Mouse (Mus musculus): ENCODE results near the gene Pdf. TPM values are rescaled to one million over a fixed set of nuclear protein-coding genes. Genes with fewer than 3 reads are reported as not detected.
"Not testable (repeated sequence)": the region's sequence is repeated elsewhere in the genome, so short reads cannot be mapped to it uniquely, and the experiment has no call there.

The Pdf gene
- polyA plus RNA-seq, 1 experiment from 2014 or later, result 35.8 TPM

- peaks cover 4% of the 10 kb centered on the region for H3K4me1 ChIP-seq
- H3K27me3 ChIP-seq (replicated peaks), result no peaks in the 10 kb centered on the region
- no peak for ATAC-seq (replicated peaks)
- H3K4me3 ChIP-seq, result no peak overlapping the region
- WGBS, result 91% methylated on average over 1 of the region's 1 CpGs
- H3K9ac ChIP-seq, result no peak overlapping the region
- peaks cover 7% of the 10 kb centered on the region; the same call in 1 of the 2 replicates for H3K36me3 ChIP-seq (replicated peaks)
- no peak overlapping the region for H3K27ac ChIP-seq
- no peak overlapping the region for H3K4me2 ChIP-seq
- no peaks in the 10 kb centered on the region for H3K9me3 ChIP-seq
Observed at GRCm38 (mm10) chr8:107062613-107063012, 14.2 kb upstream of the Pdf start.

GRCm38 (mm10) chr8:107056973-107057369 is 8.6 kb upstream of the Pdf start:
- H3K36me3 ChIP-seq (replicated peaks), result peaks cover 23% of the 10 kb centered on the region
- ATAC-seq (replicated peaks), result peak; percentile 74
- H3K9ac ChIP-seq, result peak overlapping the region; percentile 67
- WGBS, result 1% methylated on average over 33 of the region's 33 CpGs
- H3K27me3 ChIP-seq (replicated peaks), result no peaks in the 10 kb centered on the region
- no peaks in the 10 kb centered on the region for H3K9me3 ChIP-seq
- peak overlapping the region; percentile 73 for H3K4me2 ChIP-seq
- H3K4me1 ChIP-seq, result peaks cover 25% of the 10 kb centered on the region
- H3K4me3 ChIP-seq, result peak overlapping the region; percentile 94
- peak overlapping the region; percentile 58 for H3K27ac ChIP-seq

GRCm38 (mm10) chr8:107056076-107056972 is 7.9 kb upstream of the Pdf start, which contains the start of the genes Cog8 and Nip7:
TSS of gene Cog8 (minus strand) at chr8:107056689.
TSS of gene Nip7 (plus strand) at chr8:107056877.
- Histone ChIP-seq H3K4me3 (peak within 1 kb of the TSS; percentile 94), H3K27ac (peak within 1 kb of the TSS; percentile 81), H3K4me2 (peak within 1 kb of the TSS; percentile 82), H3K36me3 (replicated peaks) (peaks cover 28% of the 10 kb centered on the region), H3K4me1 (peaks cover 25% of the 10 kb centered on the region), H3K9ac (peak within 1 kb of the TSS; percentile 76), H3K27me3 (replicated peaks) (no peaks in the 10 kb centered on the region), H3K9me3 (no peaks in the 10 kb centered on the region)
- ATAC-seq (replicated peaks), result peak; percentile 96
- WGBS, result under 1% methylated on average over 88 of the region's 88 CpGs

- Histone ChIP-seq H3K27ac (no peak overlapping the region), H3K27me3 (replicated peaks) (no peaks in the 10 kb centered on the region), H3K9ac (no peak overlapping the region), H3K4me3 (no peak overlapping the region), H3K36me3 (replicated peaks) (peaks cover 35% of the 10 kb centered on the region), H3K9me3 (no peaks in the 10 kb centered on the region), H3K4me1 (peaks cover 36% of the 10 kb centered on the region), H3K4me2 (no peak overlapping the region)
- 97% methylated on average over 8 of the region's 8 CpGs for WGBS
- no peak for ATAC-seq (replicated peaks)
Observed at GRCm38 (mm10) chr8:107052046-107052445, 3.6 kb upstream of the Pdf start.

GRCm38 (mm10) chr8:107049480-107049879 is 1.1 kb upstream of the Pdf start:
- H3K9ac ChIP-seq, result no peak overlapping the region
- peak overlapping the region; percentile 96 for H3K4me2 ChIP-seq
- H3K36me3 ChIP-seq (replicated peaks), result peaks cover 60% of the 10 kb centered on the region
- 97% methylated on average over 4 of the region's 4 CpGs for WGBS
- ATAC-seq (replicated peaks), result no peak
- no peaks in the 10 kb centered on the region for H3K27me3 ChIP-seq (replicated peaks)
- H3K4me1 ChIP-seq, result peaks cover 22% of the 10 kb centered on the region
- H3K9me3 ChIP-seq, result no peaks in the 10 kb centered on the region
- H3K27ac ChIP-seq, result no peak overlapping the region
- peak overlapping the region; percentile 71 for H3K4me3 ChIP-seq

- no peak for ATAC-seq (replicated peaks)
- 91% methylated on average over 5 of the region's 5 CpGs for WGBS
- Histone ChIP-seq H3K9me3 (no peaks in the 10 kb centered on the region), H3K4me1 (peaks cover 22% of the 10 kb centered on the region), H3K9ac (no peak overlapping the region), H3K4me3 (no peak overlapping the region), H3K27ac (no peak overlapping the region), H3K36me3 (replicated peaks) (peaks cover 69% of the 10 kb centered on the region), H3K27me3 (replicated peaks) (no peaks in the 10 kb centered on the region), H3K4me2 (peak overlapping the region; percentile 96; the same call in 1 of the 2 replicates)
Observed at GRCm38 (mm10) chr8:107046976-107047375, 1.4 kb downstream of the Pdf start.

GRCm38 (mm10) chr8:107045478-107045877 is 2.9 kb downstream of the Pdf start:
- Histone ChIP-seq H3K9me3 (no peaks in the 10 kb centered on the region), H3K4me2 (no peak overlapping the region), H3K27ac (no peak overlapping the region), H3K27me3 (replicated peaks) (no peaks in the 10 kb centered on the region), H3K4me1 (peaks cover 22% of the 10 kb centered on the region), H3K9ac (no peak overlapping the region), H3K36me3 (replicated peaks) (peaks cover 65% of the 10 kb centered on the region), H3K4me3 (no peak overlapping the region)
- whole genome bisulfite sequencing, result 94% methylated on average over 6 of the region's 6 CpGs
- no peak for ATAC-seq (replicated peaks)

GRCm38 (mm10) chr8:107040632-107041031 is 7.8 kb downstream of the Pdf start:
- no peak overlapping the region for H3K27ac ChIP-seq
- H3K9me3 ChIP-seq, result no peaks in the 10 kb centered on the region
- H3K4me1 ChIP-seq, result no peaks in the 10 kb centered on the region
- H3K9ac ChIP-seq, result no peak overlapping the region
- no peak overlapping the region for H3K4me3 ChIP-seq
- H3K27me3 ChIP-seq (replicated peaks), result no peaks in the 10 kb centered on the region
- H3K4me2 ChIP-seq, result no peak overlapping the region
- no peak for ATAC-seq (replicated peaks)
- peaks cover 71% of the 10 kb centered on the region for H3K36me3 ChIP-seq (replicated peaks)
- 86% methylated on average over 7 of the region's 7 CpGs for WGBS

GRCm38 (mm10) chr8:107036626-107037025 is 11.8 kb downstream of the Pdf start:
- H3K27me3 ChIP-seq (replicated peaks), result no peaks in the 10 kb centered on the region
- no peak overlapping the region for H3K4me2 ChIP-seq
- peaks cover 24% of the 10 kb centered on the region for H3K4me1 ChIP-seq
- 82% methylated on average over 8 of the region's 8 CpGs for WGBS
- H3K9me3 ChIP-seq, result no peaks in the 10 kb centered on the region
- no peak for ATAC-seq (replicated peaks)
- no peak overlapping the region for H3K4me3 ChIP-seq
- peaks cover 35% of the 10 kb centered on the region for H3K36me3 ChIP-seq (replicated peaks)
- no peak overlapping the region for H3K27ac ChIP-seq
- H3K9ac ChIP-seq, result no peak overlapping the region

GRCm38 (mm10) chr8:107035641-107036040 is 12.8 kb downstream of the Pdf start:
- no peak overlapping the region for H3K9ac ChIP-seq
- peaks cover 28% of the 10 kb centered on the region for H3K36me3 ChIP-seq (replicated peaks)
- no peak overlapping the region for H3K4me2 ChIP-seq
- 91% methylated on average over 3 of the region's 3 CpGs for WGBS
- no peaks in the 10 kb centered on the region for H3K27me3 ChIP-seq (replicated peaks)
- ATAC-seq (replicated peaks), result no peak
- no peak overlapping the region for H3K4me3 ChIP-seq
- H3K27ac ChIP-seq, result no peak overlapping the region
- peaks cover 24% of the 10 kb centered on the region for H3K4me1 ChIP-seq
- no peaks in the 10 kb centered on the region for H3K9me3 ChIP-seq

GRCm38 (mm10) chr8:107033609-107034008 is 14.8 kb downstream of the Pdf start:
- ATAC-seq (replicated peaks), result not testable (repeated sequence)
- WGBS, result 89% methylated on average over 2 of the region's 2 CpGs

GRCm38 (mm10) chr8:107031577-107032090 is 16.8 kb downstream of the Pdf start:
- peak overlapping the region; percentile 92 for H3K9ac ChIP-seq
- H3K4me2 ChIP-seq, result peak overlapping the region; percentile 65
- no peaks in the 10 kb centered on the region for H3K27me3 ChIP-seq (replicated peaks)
- H3K9me3 ChIP-seq, result no peaks in the 10 kb centered on the region
- under 1% methylated on average over 36 of the region's 40 CpGs for WGBS
- peak overlapping the region; percentile 72 for H3K27ac ChIP-seq
- 0 out of 2 replicates have a peak, but pooled peaks cover 1% of the 10 kb centered on the region for H3K36me3 ChIP-seq (replicated peaks)
- peak overlapping the region; percentile 68 for H3K4me3 ChIP-seq
- peaks cover 24% of the 10 kb centered on the region for H3K4me1 ChIP-seq
- ATAC-seq (replicated peaks), result no peak; the same call in 1 of the 2 replicates

More at GRCm38 (mm10) chr8:107033609-107034008, 14.8 kb downstream of the Pdf start:
- H3K4me1 ChIP-seq, result peaks cover 24% of the 10 kb centered on the region
- H3K36me3 ChIP-seq (replicated peaks), result peaks cover 11% of the 10 kb centered on the region
- not testable (repeated sequence) for H3K4me3 ChIP-seq; H3K9me3 ChIP-seq; H3K9ac ChIP-seq; H3K27ac ChIP-seq; H3K4me2 ChIP-seq; H3K27me3 ChIP-seq (replicated peaks)
